Mouse (Mus musculus): ENCODE results near the gene Lrp6.

DNA sequence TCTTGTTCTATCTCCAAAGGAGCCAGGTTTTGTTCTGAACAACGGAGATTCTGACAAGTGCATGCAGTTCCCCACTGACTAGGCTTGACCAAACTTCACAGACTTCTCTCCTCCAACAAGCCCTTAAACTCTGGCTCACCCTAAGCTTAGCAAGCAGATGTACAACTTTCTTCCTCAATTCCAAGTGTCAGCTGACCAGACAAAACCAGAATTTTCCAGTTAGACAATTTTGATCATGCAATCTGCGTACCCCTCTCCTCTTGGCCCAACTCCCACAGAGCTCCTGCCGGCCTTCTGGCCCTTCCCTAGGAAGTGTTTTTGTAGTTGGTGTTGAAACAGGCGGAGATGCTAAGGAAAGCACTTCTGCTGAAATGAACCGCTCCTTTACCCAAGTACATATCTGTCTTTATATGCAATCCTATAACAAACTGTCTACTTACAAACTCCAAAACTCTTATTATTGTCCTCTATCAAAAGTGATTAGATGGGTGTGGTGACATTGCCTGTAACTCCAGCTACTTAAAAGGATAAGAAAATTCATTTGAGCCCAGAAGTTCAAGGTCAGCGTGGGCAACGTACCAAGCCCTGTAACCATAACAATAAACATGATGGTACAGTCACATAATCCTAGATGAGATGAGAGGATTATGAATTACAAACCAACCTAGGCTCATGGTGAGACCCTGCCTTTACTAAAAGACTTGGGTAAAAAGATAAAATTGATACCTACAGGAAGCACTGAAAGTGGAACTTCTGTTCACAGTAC lies 10.4 kb downstream of the Lrp6 start:
- TF ChIP-seq GATA1 (IDR thresholded peaks at IDR 0.05; ENCODE audit: borderline replicate concordance, low read length) (no peak), FLI1 (IDR thresholded peaks at IDR 0.05; ENCODE audit: low read length) (no peak)

All from megakaryocyte, embryonic 14.5 days (primary cell).